Mouse (Mus musculus): Measurements from ENCODE around the gene Tenm2.
A peak's percentile ranks its signal among the peaks of the same experiment; 100 is the strongest.

Tenm2 gene

GRCm38 (mm10) chr11:36560785-36561548 lies 674.8 kb downstream of the Tenm2 start:
- DNase-seq: no peak

- DNase-seq: peak; percentile 73 to 84
These were observed 678.4 kb downstream of the Tenm2 start for GRCm38 (mm10) chr11:36557316-36557715.

GRCm38 (mm10) chr11:36553286-36553685 lies 682.5 kb downstream of the Tenm2 start:
- DNase-seq: no peak

GRCm38 (mm10) chr11:36550649-36551048 lies 685.1 kb downstream of the Tenm2 start:
- no peak for DNase-seq

GRCm38 (mm10) chr11:36549398-36550139 lies 686.2 kb downstream of the Tenm2 start:
- DNase-seq: no peak

GRCm38 (mm10) chr11:36548139-36548538 lies 687.6 kb downstream of the Tenm2 start:
- no peak for DNase-seq

GRCm38 (mm10) chr11:36538144-36538543 lies 697.6 kb downstream of the Tenm2 start:
- DNase-seq: no peak

- DNase-seq: no peak
These were observed 698.1 kb downstream of the Tenm2 start for GRCm38 (mm10) chr11:36537573-36538133.

GRCm38 (mm10) chr11:36535591-36535990 lies 700.2 kb downstream of the Tenm2 start:
- DNase-seq: no peak

- DNase-seq: no peak
These were observed 704.1 kb downstream of the Tenm2 start for GRCm38 (mm10) chr11:36531614-36532013.

GRCm38 (mm10) chr11:36527509-36527908 lies 708.3 kb downstream of the Tenm2 start:
- no peak for DNase-seq

- DNase-seq: peak; percentile 80 to 86
These were observed 709.4 kb downstream of the Tenm2 start for GRCm38 (mm10) chr11:36526381-36526780.

GRCm38 (mm10) chr11:36512468-36512867 lies 723.3 kb downstream of the Tenm2 start:
- DNase-seq: no peak

GRCm38 (mm10) chr11:36508312-36508711 lies 727.5 kb downstream of the Tenm2 start:
- no peak for DNase-seq

- peak; percentile 25 to 32 for DNase-seq
These were observed 740.7 kb downstream of the Tenm2 start for GRCm38 (mm10) chr11:36494898-36495548.

GRCm38 (mm10) chr11:36492274-36492673 lies 743.5 kb downstream of the Tenm2 start:
- DNase-seq: peak in 1 of 2 experiments; percentile 16

GRCm38 (mm10) chr11:36490085-36490484 lies 745.7 kb downstream of the Tenm2 start:
- DNase-seq: peak; percentile 18 to 31

- no peak for DNase-seq
These were observed 747.1 kb downstream of the Tenm2 start for GRCm38 (mm10) chr11:36488666-36489065.

- no peak for DNase-seq
These were observed 749.7 kb downstream of the Tenm2 start for GRCm38 (mm10) chr11:36486092-36486491.

GRCm38 (mm10) chr11:36484466-36485069 lies 751.2 kb downstream of the Tenm2 start:
- no peak for DNase-seq

GRCm38 (mm10) chr11:36482136-36482535 lies 753.6 kb downstream of the Tenm2 start:
- DNase-seq: no peak

- DNase-seq: no peak
These were observed 754.2 kb downstream of the Tenm2 start for GRCm38 (mm10) chr11:36481524-36481923.

- DNase-seq: no peak
These were observed 754.7 kb downstream of the Tenm2 start for GRCm38 (mm10) chr11:36481086-36481485.
